Comparison of ENCODE assay signal across 10 mouse cellular contexts in the genomic region with DNA sequence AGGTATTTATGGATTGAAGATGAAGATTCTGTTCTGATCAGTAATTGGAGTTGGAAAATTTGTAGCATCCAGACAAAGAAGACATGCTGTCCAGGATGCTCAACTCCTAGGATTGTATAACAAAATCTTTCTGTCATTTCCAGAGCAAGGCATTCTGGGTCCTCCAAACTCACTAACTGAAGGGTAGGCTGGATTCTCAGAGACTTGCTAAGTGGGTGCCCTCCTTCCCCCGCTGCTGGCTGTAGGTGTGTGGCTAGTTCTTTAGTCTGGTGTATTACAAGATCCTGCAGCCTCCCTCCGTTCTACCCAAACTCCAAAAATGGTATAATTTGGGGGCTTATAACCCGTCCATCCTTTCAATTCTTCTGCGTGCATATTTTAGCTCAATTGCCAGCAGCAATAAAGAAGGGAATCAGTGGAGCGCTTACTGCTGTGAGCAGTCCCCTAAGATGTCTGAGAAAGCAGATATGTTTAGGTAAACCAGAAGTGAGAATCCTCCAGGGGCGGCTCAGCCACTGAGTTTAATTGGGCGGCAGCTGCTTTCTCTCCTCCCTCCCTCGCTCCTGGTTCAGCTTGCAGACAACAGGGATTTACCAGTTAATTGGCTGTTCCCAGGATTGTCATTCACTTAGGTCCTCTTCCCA.
A peak's percentile ranks its signal among the peaks of the same experiment; 100 is the strongest.
DNase-seq lines count a peak whose midpoint lies in the region; ATAC-seq and TF ChIP-seq lines count a peak whose summit lies in the region.
"Had no signal": no experiment of that assay in that cellular context is flagged by ENCODE, and none has a peak within 500 bp of the region (broad histone marks: within the 10 kb centered on the region; RNA-seq: fewer than 3 reads in every experiment).

No protein-coding gene starts in this region.

- 36% methylated on average over 8 of the region's 8 CpGs for WGBS in hindbrain, embryonic 10.5 days
- WGBS in midbrain, embryonic 16.5 days: 14% methylated on average over 8 of the region's 8 CpGs

- H3K4me1 ChIP-seq in hindbrain, embryonic 10.5 days (replicated peaks): peaks cover 26% of the 10 kb centered on the region
- no peaks in the 10 kb centered on the region for H3K4me1 ChIP-seq in midbrain, embryonic 16.5 days (ENCODE audit: control insufficient read depth, insufficient read depth, low read length)

- no peaks in the 10 kb centered on the region for H3K9me3 ChIP-seq in hindbrain, embryonic 10.5 days
- no peaks in the 10 kb centered on the region for H3K9me3 ChIP-seq in midbrain, embryonic 16.5 days (replicated peaks; ENCODE audit: control insufficient read depth, low read length, poor library complexity, severe bottlenecking)

- DNase-seq in kidney, adult 11 months: peak; percentile 15
- DNase-seq in kidney, postnatal 10 days: no peak
- DNase-seq in brain, embryonic 14.5 days (ENCODE audit: low read depth): peak; percentile 89
- DNase-seq in hindbrain, embryonic 10.5 days (ENCODE audit: low spot score): peak; percentile 12
- DNase-seq in adrenal gland, adult 8-10 months: no peak
- DNase-seq in cerebellum, postnatal 4 days (ENCODE audit: low spot score in 2 of 2): no peak
- no peak for DNase-seq in urinary bladder, adult 18-20 months (ENCODE audit: low spot score in 2 of 2)
- DNase-seq: liver, postnatal 0 days had no signal

- TF ChIP-seq POLR2A in brain, embryonic 14.5 days (IDR thresholded peaks at IDR 0.05; ENCODE audit: borderline replicate concordance, extremely low read depth, insufficient read depth, insufficient read length, poor library complexity, severe bottlenecking): no peak

- peak overlapping the region; percentile 32 for H3K4me2 ChIP-seq in midbrain, embryonic 16.5 days (ENCODE audit: low read length)

- H3K27me3 ChIP-seq in hindbrain, embryonic 10.5 days (ENCODE audit: insufficient read depth, poor library complexity, severe bottlenecking): peaks cover 25% of the 10 kb centered on the region
- H3K27me3 ChIP-seq in midbrain, embryonic 16.5 days (ENCODE audit: control insufficient read depth, insufficient read depth, low read depth, low read length): no peaks in the 10 kb centered on the region

- TF ChIP-seq CTCF in brain, embryonic 14.5 days (IDR thresholded peaks at IDR 0.05; ENCODE audit: borderline replicate concordance, extremely low read depth, insufficient read depth, insufficient read length): no peak

- no peak overlapping the region for H3K9ac ChIP-seq in midbrain, embryonic 16.5 days (ENCODE audit: low read depth, low read length)
- H3K9ac ChIP-seq: liver, postnatal 0 days had no signal

- no peak overlapping the region for H3K4me3 ChIP-seq in hindbrain, embryonic 10.5 days
- no peak overlapping the region for H3K4me3 ChIP-seq in midbrain, embryonic 16.5 days (ENCODE audit: low read depth, low read length)
- H3K4me3 ChIP-seq: myocyte had no signal

- no peak overlapping the region for H3K27ac ChIP-seq in hindbrain, embryonic 10.5 days
- no peak overlapping the region for H3K27ac ChIP-seq in midbrain, embryonic 16.5 days (ENCODE audit: low read length)

- H3K36me3 ChIP-seq in hindbrain, embryonic 10.5 days: no peaks in the 10 kb centered on the region
- H3K36me3 ChIP-seq in midbrain, embryonic 16.5 days (ENCODE audit: control insufficient read depth, insufficient read depth, low read length): no peaks in the 10 kb centered on the region

- peak; percentile 55; the same call in 1 of the 2 replicates for ATAC-seq in midbrain, embryonic 16.5 days
- ATAC-seq: liver, postnatal 0 days had no signal

Comparison
In these comparisons a context has a peak if more than half of its experiments do, and no peak if none do; other contexts are left out.
1. DNase-seq: peak in kidney, adult 11 months (single experiment), brain, embryonic 14.5 days (single experiment) and hindbrain, embryonic 10.5 days (single experiment); none in kidney, postnatal 10 days (single experiment), adrenal gland, adult 8-10 months (single experiment), cerebellum, postnatal 4 days (0 of 2) and urinary bladder, adult 18-20 months (0 of 2).